Mouse (Mus musculus) C2C12 (cell line): ENCODE measurements around the gene Gm27029. TPM values are rescaled to one million over a fixed set of nuclear protein-coding genes. Genes with fewer than 3 reads are reported as not detected.

Experiments used
- H3K27me3 ChIP-seq: one replicate; pipeline ENCODE4 v1.6.1; 2011; ENCODE audit not compliant: control insufficient read depth, insufficient read depth, insufficient read length
- H3K36me3 ChIP-seq: one replicate; pipeline ENCODE4 v1.6.1; 2011; ENCODE audit not compliant: control insufficient read depth, insufficient read depth
- H3K4me3 ChIP-seq: one replicate; pipeline ENCODE4 v1.5.1; 2011; ENCODE audit warnings: mild to moderate bottlenecking, control low read depth; ENCODE audit not compliant: poor library complexity, insufficient read depth, severe bottlenecking
- H3K79me2 ChIP-seq: one replicate; pipeline ENCODE4 v1.6.1; 2011; ENCODE audit not compliant: control insufficient read depth, insufficient read depth
- H3K79me3 ChIP-seq: one replicate; pipeline ENCODE4 v1.6.1; 2011; ENCODE audit warnings: low read depth, control low read depth
- H3ac ChIP-seq: one replicate; pipeline ENCODE3; 2011; ENCODE audit warnings: low read depth; ENCODE audit not compliant: control insufficient read depth, insufficient read length
- CEBPB ChIP-seq: IDR thresholded peaks from one replicate; pipeline ENCODE4 v1.6.1; 2011; ENCODE audit warnings: low read depth, mild to moderate bottlenecking, control low read depth, moderate library complexity
- CTCF ChIP-seq: IDR thresholded peaks from one replicate; pipeline ENCODE4 v1.5.1; 2011; ENCODE audit not compliant: control insufficient read depth, insufficient read depth, insufficient read length
- FOSL1 ChIP-seq: IDR thresholded peaks from one replicate; pipeline ENCODE4 v1.8.0; 2011; ENCODE audit warnings: mild to moderate bottlenecking, low read length; ENCODE audit not compliant: poor library complexity, insufficient read depth, severe bottlenecking
- MAX ChIP-seq: IDR thresholded peaks from one replicate; pipeline ENCODE4 v1.6.1; 2011; ENCODE audit warnings: mild to moderate bottlenecking, control low read depth
- MYOD1 ChIP-seq: IDR thresholded peaks from one replicate; pipeline ENCODE4 v1.6.1; 2011; ENCODE audit warnings: low read depth; ENCODE audit not compliant: control insufficient read depth, insufficient read length
- MYOG ChIP-seq: IDR thresholded peaks from one replicate; pipeline ENCODE4 v1.6.1; 2011; ENCODE audit not compliant: control insufficient read depth, insufficient read length; ENCODE audit errors: extremely low read depth
- USF1 ChIP-seq: IDR thresholded peaks from one replicate; pipeline ENCODE4 v1.6.1; 2011; ENCODE audit warnings: low read depth, mild to moderate bottlenecking, control low read depth, moderate library complexity
- polyA plus RNA-seq: library from polyadenylated mRNA; unstranded; fragments of >200 nt; fragmentation: generic; extraction: Trizol; gene quantifications from one replicate; pipeline ENCODE4 v1.2.1, GENCODE M21; 2012; ENCODE audit warnings: missing spikeins

The Gm27029 gene
- polyA plus RNA-seq, 1 experiment, result 5.2 TPM

DNA sequence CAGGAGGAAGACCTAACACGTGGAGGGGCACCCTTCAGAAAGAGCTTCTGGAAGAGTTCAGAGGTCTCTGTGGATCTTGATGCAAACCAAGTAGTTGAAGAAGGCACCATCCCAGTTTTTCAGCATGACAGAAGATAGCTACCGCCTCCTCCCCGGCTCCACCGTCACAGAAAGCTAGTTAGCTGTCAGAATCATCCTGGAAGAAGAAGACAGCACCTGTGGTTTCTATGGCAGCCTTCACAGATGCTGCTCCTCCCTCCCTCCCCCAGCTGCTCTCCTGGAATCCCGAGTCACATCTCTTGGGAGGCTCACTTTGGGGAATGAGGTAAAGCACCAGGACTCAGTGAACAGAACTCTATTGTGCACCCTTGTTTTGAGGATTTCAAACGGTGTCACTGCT lies 5.6 kb downstream of the Gm27029 start:
- peaks cover 3% of the 10 kb centered on the region for H3K36me3 ChIP-seq
- no peaks in the 10 kb centered on the region for H3K27me3 ChIP-seq
- H3ac ChIP-seq, result no peak overlapping the region
- H3K79me2 ChIP-seq, result peaks cover 14% of the 10 kb centered on the region
- no peaks in the 10 kb centered on the region for H3K79me3 ChIP-seq
- no peak overlapping the region for H3K4me3 ChIP-seq
- no peak for TF ChIP-seq CEBPB
- no peak for TF ChIP-seq FOSL1

GRCm38 (mm10) chr11:101417101-101417855 lies 7.3 kb downstream of the Gm27029 start, which contains the start of gene Aarsd1:
Gene Aarsd1 (minus strand): TSS chr11:101417615.
- H3K36me3 ChIP-seq, result peaks cover 14% of the 10 kb centered on the region
- H3K79me2 ChIP-seq, result peaks cover 14% of the 10 kb centered on the region
- no peaks in the 10 kb centered on the region for H3K27me3 ChIP-seq
- H3ac ChIP-seq, result peak within 1 kb of the TSS; percentile 73
- TF ChIP-seq MYOD1, result no peak
- TF ChIP-seq MAX, result no peak
- TF ChIP-seq MYOG, result no peak
- TF ChIP-seq FOSL1, result no peak
- no peak for TF ChIP-seq USF1
- TF ChIP-seq CTCF, result no peak
- H3K4me3 ChIP-seq, result peak within 1 kb of the TSS; percentile 84
- no peaks in the 10 kb centered on the region for H3K79me3 ChIP-seq

- Histone ChIP-seq H3K4me3 (peak overlapping the region; percentile 84), H3K27me3 (no peaks in the 10 kb centered on the region), H3K36me3 (peaks cover 21% of the 10 kb centered on the region), H3K79me3 (no peaks in the 10 kb centered on the region), H3ac (peak overlapping the region; percentile 73), H3K79me2 (peaks cover 14% of the 10 kb centered on the region)
- TF ChIP-seq CTCF, result no peak
These were observed 8.0 kb downstream of the Gm27029 start for GRCm38 (mm10) chr11:101416433-101417100.

GRCm38 (mm10) chr11:101415306-101415705 lies 9.3 kb downstream of the Gm27029 start:
- no peak overlapping the region for H3ac ChIP-seq
- H3K79me3 ChIP-seq, result no peaks in the 10 kb centered on the region
- TF ChIP-seq MYOG (no peak), CTCF (no peak), MAX (peak; percentile 84), MYOD1 (peak; percentile 69), FOSL1 (peak; percentile 56), USF1 (peak; percentile 70)
- peaks cover 14% of the 10 kb centered on the region for H3K79me2 ChIP-seq
- H3K36me3 ChIP-seq, result peaks cover 32% of the 10 kb centered on the region
- H3K27me3 ChIP-seq, result no peaks in the 10 kb centered on the region
- no peak overlapping the region for H3K4me3 ChIP-seq

DNA sequence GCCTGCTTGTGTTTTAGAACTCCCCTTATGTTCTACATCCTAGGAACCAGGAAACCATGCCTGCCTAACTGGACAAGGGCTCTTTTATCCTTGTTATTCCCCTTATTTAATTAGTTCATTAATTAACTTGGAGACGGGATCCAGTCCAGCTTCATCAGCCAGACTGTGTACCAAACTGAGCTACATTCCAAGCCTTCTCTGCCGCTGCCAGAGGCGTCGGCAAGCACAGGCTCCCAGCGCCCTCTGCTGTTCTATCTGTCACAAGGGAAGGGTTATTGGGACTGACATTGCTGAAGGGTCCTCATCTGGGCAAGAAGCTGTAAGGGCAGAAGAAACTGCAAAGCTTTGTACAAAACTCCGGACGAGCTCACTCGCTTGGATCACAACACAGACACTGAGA lies 29.5 kb downstream of the Gm27029 start:
- TF ChIP-seq CTCF (peak; percentile 30), MYOD1 (no peak), USF1 (no peak), CEBPB (no peak)
- H3K79me2 ChIP-seq, result no peaks in the 10 kb centered on the region
- H3K27me3 ChIP-seq, result peaks cover 4% of the 10 kb centered on the region
- no peak overlapping the region for H3ac ChIP-seq
- no peak overlapping the region for H3K4me3 ChIP-seq
- H3K79me3 ChIP-seq, result no peaks in the 10 kb centered on the region
- H3K36me3 ChIP-seq, result no peaks in the 10 kb centered on the region

DNA sequence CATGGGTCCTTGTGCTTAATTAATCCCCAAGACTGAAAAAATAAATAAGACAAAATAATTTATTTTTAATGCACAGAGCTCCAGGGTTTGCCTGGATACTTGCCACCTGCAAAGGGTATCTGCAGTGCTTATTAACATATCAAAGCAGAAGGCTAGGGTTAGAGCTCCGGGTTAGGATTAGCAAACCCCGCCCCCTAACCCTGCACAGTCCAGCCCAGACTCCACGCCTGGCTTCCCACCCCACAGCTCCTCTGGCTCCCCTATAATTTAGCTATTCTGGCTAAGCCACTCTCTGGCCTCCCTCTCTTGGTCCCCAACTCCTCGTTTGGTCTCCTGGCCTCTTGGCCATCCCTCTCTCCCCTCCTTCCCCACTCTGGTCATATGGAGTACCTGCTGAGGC lies 42.8 kb downstream of the Gm27029 start:
- no peak overlapping the region for H3K4me3 ChIP-seq
- no peak overlapping the region for H3ac ChIP-seq
- H3K36me3 ChIP-seq, result no peaks in the 10 kb centered on the region
- TF ChIP-seq FOSL1, result no peak
- TF ChIP-seq MYOG, result no peak
- TF ChIP-seq MYOD1, result no peak
- no peak for TF ChIP-seq MAX
- TF ChIP-seq USF1, result no peak
- no peak for TF ChIP-seq CTCF
- TF ChIP-seq CEBPB, result no peak
- H3K79me3 ChIP-seq, result no peaks in the 10 kb centered on the region
- peaks cover 22% of the 10 kb centered on the region for H3K27me3 ChIP-seq
- H3K79me2 ChIP-seq, result no peaks in the 10 kb centered on the region
